Mouse (Mus musculus) frontal cortex, adult (tissue): ENCODE results near the gene Ccdc187.
A peak's percentile ranks its signal among the peaks of the same experiment; 100 is the strongest.

ENCODE experiments used
- ATAC-seq: cut with Nextera tagmentation; 2 replicates; pipeline ENCODE4 v1.9.2; 2017; ENCODE audit warnings: mild to moderate bottlenecking, moderate library complexity, mixed read lengths; ENCODE audit not compliant: low TSS enrichment

Gene Ccdc187

GRCm38 (mm10) chr2:26294457-26294856 lies at the start of gene Ccdc187:
TSS of gene Ccdc187 (minus strand) at chr2:26294557.
- no peak for ATAC-seq

- ATAC-seq = no peak
Observed at GRCm38 (mm10) chr2:26342609-26343490, 48.5 kb upstream of the Ccdc187 start.

DNA sequence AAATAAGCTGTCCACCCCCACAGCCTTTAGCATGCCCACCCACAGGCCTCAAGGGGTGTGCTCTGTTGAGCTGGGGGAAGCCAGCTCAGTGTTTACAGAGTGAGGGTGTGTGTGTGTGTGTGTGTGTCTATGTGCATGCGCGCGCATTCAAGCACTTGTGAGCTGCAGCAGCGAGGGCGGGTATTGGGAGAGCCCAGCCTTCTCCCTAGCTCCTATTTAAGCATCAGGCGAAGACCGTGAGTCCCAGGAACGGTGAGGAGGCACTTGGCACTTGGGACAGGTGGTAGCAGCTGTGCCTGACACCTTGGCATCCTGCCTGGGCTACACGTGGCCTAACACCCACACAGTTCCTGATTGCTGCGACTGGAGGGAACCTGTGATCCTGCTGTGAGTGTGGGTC lies 47.7 kb upstream of the Ccdc187 start:
- ATAC-seq = peak; percentile 74

GRCm38 (mm10) chr2:26341510-26341981 lies 47.2 kb upstream of the Ccdc187 start:
- peak; percentile 70 for ATAC-seq

GRCm38 (mm10) chr2:26339204-26339551 lies 44.8 kb upstream of the Ccdc187 start:
- ATAC-seq = no peak

DNA sequence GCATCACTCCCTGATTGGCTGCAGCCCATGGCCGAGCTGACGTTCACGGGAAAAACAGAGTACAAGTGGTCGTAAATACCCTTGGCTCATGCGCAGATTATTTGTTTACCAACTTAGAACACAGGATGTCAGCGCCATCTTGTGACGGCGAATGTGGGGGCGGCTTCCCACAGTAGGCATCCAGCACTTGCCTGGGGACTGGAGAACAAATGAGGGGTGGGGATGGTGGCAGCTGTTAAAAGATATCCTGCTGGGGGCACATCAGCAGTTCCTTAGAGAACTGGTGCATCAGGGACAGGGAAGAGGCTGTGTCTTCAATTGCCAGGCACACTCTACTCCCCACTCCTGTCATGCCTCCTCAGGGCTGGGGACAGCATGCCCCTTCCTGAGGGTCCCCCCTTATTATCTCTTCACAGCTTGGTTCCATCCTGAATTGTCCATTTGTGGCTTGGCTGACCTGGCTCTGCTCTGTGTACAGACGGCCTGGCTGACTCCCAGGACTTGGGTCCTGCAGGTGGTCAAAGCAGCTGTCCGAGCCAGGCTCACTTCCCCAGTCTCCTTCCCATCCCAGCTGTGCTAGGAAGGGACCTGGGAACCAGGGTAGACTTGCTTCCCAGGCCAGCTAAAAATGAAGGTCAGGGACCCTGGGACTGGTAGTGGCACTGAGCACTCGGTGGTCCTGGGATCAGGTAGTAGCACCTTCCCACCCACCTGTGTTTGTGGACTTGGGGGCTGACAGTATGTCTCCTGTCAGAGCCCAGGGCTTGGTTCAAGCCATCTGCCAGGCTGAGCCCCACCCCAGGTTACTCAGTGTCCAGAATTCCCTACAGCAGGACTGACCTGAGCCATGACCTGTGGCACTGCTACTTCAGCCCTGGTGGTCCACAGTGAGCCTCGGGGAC lies 44.2 kb upstream of the Ccdc187 start:
- ATAC-seq = no peak

DNA sequence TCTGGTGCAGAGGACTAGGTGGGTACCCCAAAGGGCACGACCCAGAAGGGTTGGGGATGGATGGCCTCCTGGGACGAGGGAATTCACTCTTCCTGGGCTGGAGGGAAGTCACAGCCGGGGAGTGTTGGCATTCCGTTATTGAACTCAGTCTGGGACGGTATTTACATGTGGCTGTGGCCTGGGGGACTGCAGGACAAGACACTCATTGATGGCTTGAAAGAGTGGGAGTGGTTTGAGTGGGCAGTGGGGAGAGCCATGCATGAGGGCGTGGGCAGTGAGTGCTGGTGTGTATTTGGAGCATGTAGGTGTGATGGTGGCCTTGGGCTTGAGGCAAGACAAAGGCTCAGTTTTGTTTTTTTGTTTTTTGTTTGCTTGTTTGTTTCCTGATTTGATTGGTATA lies 36.3 kb upstream of the Ccdc187 start:
- no peak for ATAC-seq

- no peak for ATAC-seq
Observed at GRCm38 (mm10) chr2:26330056-26330468, 35.7 kb upstream of the Ccdc187 start.

DNA sequence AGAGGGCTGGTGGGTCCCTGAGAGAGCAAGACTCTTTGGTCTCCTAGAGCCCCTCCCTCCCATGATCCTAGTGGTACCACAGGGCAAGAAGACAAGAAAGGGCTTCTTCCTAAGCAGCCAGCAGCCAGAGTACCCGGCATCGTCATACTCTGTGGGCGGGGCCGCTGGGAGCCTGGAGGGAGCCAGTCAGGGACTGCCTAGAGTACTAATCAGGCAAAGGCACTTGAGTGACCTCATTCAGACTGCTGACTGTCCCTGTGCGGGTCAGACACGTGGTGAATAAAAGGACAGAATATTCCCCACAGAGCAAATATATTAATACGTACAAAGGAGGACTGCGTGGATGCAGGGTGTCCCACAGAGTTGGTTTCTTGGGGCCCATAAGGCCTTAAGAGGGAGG lies 35.0 kb upstream of the Ccdc187 start:
- peak; percentile 78 for ATAC-seq

- ATAC-seq = no peak
Observed at GRCm38 (mm10) chr2:26327852-26328251, 33.5 kb upstream of the Ccdc187 start.

DNA sequence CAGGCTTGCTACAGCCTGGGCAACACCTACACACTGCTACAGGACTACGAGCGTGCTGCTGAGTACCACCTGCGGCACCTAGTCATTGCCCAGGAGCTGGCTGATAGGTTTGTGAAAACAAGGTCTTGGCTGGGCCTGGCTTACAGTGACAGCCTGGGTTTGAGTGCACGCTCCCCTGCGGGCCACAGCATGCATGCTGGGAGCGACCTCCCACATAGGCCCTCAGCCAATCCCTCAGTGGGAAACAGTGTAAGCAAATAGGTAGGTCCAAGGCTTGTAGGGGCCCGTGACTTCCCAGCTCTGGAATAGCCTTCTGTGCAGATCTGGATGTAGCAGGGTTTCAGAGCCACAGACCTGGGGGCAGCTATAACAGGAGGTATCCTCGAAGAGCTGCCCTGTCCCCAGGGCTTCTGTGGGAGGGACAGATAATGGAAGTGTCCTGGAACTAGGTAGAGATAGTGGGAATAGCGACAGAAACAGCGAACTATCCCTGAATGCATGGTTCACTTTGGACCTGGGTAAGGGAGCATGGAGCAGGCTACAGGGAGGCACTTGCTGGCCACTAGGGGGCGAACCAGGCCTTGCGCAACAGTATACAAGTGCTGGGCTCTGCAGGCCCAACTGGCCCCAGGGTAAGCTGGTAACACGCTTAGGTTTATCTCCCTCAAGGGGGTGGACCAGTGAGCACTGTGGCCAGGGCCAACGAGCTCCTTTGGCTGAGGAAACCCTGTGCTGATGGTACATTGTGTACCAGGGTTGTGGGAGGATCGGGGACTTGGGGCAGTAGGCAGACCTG lies 31.2 kb upstream of the Ccdc187 start:
- ATAC-seq = peak; percentile 70

- peak; percentile 60 for ATAC-seq
Observed at GRCm38 (mm10) chr2:26324917-26325316, 30.6 kb upstream of the Ccdc187 start.

GRCm38 (mm10) chr2:26323589-26324325 lies 29.4 kb upstream of the Ccdc187 start:
- ATAC-seq = no peak

GRCm38 (mm10) chr2:26320245-26321185 lies 26.2 kb upstream of the Ccdc187 start:
- ATAC-seq = no peak

DNA sequence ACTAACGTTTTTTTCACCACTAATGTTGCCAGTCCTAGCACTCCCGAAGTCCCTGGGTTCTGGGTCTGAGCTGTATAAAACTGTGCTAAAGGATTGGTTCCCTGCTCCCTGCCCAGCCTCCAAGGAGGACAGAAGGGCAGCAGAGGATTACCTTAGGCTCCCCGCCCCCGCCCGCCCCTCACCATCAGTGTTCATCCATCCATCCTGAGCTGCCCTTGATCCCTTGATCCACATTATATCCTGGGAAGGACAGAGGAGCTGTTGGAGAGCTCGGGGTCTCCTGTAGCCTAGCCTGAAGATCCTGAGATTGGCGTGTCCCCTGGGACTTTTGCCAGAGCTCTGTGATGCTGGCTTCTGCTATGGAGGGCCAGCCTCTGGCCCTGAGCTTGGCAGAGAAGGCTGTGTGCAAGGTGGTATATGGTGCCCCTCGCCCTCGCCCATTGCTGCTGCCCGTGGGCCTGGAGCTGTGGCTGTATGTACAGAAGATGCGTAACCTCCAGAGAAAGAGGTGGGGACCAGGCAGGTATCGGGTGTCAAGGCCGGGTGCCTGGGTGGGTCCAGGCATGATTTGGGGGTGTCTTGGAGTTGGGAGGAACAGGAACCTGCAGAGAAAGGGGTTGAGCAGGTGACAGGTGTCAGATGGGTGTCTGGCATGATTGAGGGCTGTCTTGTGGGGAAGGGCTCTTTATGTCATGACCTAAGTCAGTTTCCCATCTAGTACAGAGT lies 25.3 kb upstream of the Ccdc187 start:
- no peak for ATAC-seq

DNA sequence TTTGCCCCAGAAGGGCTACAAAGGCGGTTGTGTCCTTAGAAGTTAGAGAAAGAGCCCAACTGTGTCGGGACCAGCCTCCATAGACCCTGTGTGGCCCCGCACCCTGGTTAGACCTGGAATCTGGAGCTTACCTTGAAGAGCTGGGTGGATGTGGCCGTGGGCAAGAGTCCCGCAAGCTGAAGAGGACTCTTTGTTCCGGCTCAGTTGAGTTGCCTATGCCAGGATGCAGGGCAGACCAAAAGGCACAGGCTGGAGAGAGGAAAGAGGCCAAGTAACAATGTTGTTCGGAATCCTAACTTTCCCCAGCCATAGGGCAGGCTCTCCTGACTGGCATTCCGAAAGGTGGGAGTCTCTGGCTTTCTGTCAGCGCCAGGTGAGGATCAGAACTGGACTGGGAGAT lies 24.8 kb upstream of the Ccdc187 start:
- ATAC-seq = no peak

DNA sequence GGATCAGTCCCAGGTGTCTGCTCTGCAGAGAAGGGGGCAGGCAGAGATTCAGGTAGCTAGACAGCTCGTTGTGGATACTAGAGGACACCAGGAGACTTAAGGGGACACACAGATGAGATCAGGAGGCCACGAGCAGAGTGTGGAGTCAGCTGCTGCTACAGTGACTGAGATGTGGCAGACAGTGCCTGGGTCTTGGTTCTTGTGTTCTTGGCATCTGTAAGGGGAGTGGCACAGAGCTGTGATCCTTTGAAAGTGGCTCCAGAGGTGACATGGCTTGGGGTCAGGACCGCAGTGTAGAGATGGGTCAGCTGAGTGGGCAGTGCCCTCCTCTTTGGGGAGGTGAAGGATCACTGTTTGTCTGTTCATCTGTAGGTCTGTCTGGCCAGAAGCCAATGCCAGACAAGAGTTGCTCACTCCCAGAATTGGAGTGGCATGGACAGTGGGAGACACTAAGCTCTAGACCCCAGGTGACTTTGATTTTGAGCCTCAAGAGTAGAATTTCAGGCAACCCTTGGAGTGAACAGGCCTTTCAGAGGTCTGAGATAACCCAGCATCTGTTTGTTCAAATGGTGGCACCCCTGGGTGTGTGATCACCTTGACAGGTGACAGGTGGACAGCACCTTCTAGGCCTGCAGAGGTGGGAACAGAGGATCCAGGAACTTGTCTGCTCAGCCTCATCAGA lies 23.8 kb upstream of the Ccdc187 start:
- ATAC-seq = no peak

DNA sequence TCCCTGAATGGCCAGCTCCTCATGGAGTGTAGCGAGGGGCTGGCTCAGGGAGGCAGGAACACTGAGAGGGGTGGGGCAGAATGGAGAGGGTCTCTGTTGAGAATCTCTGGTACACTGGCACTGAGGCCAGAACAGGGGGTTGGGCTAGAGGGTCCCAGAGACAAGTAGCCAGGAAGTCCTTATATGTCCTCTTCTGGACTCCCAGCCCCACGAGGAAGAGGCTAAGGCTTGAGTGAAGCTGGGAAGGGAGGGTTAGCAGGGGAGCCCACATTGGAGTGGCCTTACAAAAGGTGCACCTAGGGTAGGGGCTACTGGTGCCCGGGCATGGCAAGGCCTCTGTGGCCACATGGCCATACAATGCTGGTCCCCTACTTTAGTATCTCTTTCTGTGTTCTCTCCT lies 23.0 kb upstream of the Ccdc187 start:
- no peak for ATAC-seq
